Mouse (Mus musculus) telencephalon, adult 2 months (tissue): ENCODE measurements at regions not wholly inside any gene's neighbourhood (a gene's known extent, or its start where the extent isn't known, plus 50 kb on each side); places are given as distances from the start of the nearest gene placed in this dataset.

Source experiments
- DNase-seq: peaks from one replicate; pipeline ENCODE4 v3.0.0-alpha.2; 2011; ENCODE audit warnings: low read depth, low spot score

- DNase-seq, result no peak
Measured at GRCm38 (mm10) chr3:130887540-130888312, 157.5 kb upstream of the Rpl34 start.

GRCm38 (mm10) chr3:130885974-130886373 is 155.8 kb upstream of the Rpl34 start:
- no peak for DNase-seq

GRCm38 (mm10) chr3:130884393-130884792 is 154.2 kb upstream of the Rpl34 start:
- DNase-seq, result no peak

GRCm38 (mm10) chr3:130883928-130884327 is 153.7 kb upstream of the Rpl34 start:
- no peak for DNase-seq

GRCm38 (mm10) chr3:130883319-130883718 is 153.1 kb upstream of the Rpl34 start:
- no peak for DNase-seq

GRCm38 (mm10) chr3:130880482-130880881 is 150.3 kb upstream of the Rpl34 start:
- no peak for DNase-seq

GRCm38 (mm10) chr3:130879463-130879862 is 149.3 kb upstream of the Rpl34 start:
- DNase-seq, result no peak

- DNase-seq, result no peak
Measured at GRCm38 (mm10) chr3:130878834-130879233, 148.6 kb upstream of the Rpl34 start.

- DNase-seq, result no peak
Measured at GRCm38 (mm10) chr3:130877981-130878380, 147.8 kb upstream of the Rpl34 start.

- DNase-seq, result no peak
Measured at GRCm38 (mm10) chr3:130873745-130874144, 143.5 kb upstream of the Rpl34 start.

- DNase-seq, result no peak
Measured at GRCm38 (mm10) chr3:130866952-130867632, 136.9 kb upstream of the Rpl34 start.

GRCm38 (mm10) chr3:130864783-130865182 is 134.6 kb upstream of the Rpl34 start:
- no peak for DNase-seq

GRCm38 (mm10) chr3:130863376-130863775 is 133.2 kb upstream of the Rpl34 start:
- DNase-seq, result no peak

GRCm38 (mm10) chr3:130860315-130860714 is 130.1 kb upstream of the Rpl34 start:
- no peak for DNase-seq

- no peak for DNase-seq
Measured at GRCm38 (mm10) chr3:130853866-130854265, 123.7 kb upstream of the Rpl34 start.

GRCm38 (mm10) chr3:130850766-130851308 is 120.6 kb upstream of the Rpl34 start:
- DNase-seq, result no peak

- no peak for DNase-seq
Measured at GRCm38 (mm10) chr3:130841755-130842154, 111.6 kb upstream of the Rpl34 start.

GRCm38 (mm10) chr3:130839924-130840440 is 109.8 kb upstream of the Rpl34 start:
- DNase-seq, result no peak

- no peak for DNase-seq
Measured at GRCm38 (mm10) chr3:130838626-130839422, 108.6 kb upstream of the Rpl34 start.

GRCm38 (mm10) chr3:130833722-130834121 is 103.5 kb upstream of the Rpl34 start:
- DNase-seq, result no peak

GRCm38 (mm10) chr3:130833082-130833481 is 102.9 kb upstream of the Rpl34 start:
- no peak for DNase-seq

GRCm38 (mm10) chr3:130831788-130832187 is 101.6 kb upstream of the Rpl34 start:
- DNase-seq, result no peak
